Mouse (Mus musculus): ENCODE results near the gene Olfr412.
A peak's percentile ranks its signal among the peaks of the same experiment; 100 is the strongest.

Olfr412 gene

DNA sequence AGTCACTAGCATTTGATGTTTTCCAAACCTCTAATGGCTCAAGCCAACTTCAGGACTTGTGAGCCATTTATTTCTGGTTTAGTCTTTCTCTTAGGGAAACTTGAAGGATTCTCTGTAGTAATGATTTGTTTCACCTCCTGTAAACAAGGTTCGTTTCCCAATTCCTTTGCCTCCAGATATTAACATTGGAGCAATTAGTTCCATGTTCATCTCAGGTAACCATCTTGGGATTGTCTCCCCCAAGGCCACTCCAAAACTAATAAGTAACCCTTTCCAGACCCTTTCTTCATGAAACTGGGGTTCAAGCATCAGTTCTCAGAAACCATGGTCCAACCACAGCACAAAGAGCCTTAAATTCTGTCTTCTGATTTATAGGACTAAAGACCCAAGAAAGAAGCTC lies at the start of gene Olfr412:
Gene Olfr412 (plus strand): TSS at position 301 of the 400 bp plus-strand sequence.
- DNase-seq, result no peak

DNA sequence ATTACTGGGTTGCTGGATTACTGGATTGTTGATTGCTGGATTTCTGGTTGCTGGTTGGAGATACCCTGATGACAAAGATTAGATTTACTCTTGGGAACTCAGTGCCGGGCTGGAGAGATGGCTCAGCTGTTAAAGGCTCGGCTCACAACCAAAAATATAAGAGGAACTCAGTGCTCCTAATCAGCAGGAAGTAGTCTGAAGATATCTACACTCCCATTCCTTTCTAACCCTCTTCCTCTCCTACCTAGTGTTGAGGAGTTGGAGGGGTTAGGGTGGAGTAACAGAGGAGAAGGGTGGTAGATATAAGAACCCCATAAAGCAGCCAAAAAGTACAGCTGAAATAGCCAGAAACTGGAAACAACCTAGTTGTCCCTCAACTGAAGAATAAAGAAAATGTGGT lies 35.8 kb upstream of the Olfr412 start:
- DNase-seq, result no peak

- no peak for DNase-seq
Observed at GRCm38 (mm10) chr11:74328781-74329180, 33.1 kb upstream of the Olfr412 start.

DNA sequence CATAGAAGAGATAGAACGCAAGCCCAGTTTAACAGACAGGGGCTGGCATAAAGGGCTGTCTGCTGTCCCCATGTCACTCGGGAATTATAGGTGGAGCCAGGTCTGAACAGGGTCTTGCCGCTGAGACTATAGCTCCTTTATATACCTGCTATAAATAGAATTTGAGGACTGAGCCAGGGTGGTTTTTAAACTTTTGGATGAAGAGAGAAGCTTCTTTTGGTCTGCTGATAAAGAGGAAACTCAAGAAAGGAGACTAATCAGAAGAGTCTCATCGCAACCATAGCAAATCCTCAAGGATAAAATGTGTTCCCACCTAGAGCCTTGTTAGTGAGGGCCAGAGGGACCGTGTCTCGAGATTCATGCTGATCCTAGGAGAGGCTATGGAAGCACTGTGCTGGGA lies 23.9 kb upstream of the Olfr412 start, which contains the start of gene Olfr410:
Gene Olfr410 (minus strand): TSS at position 101 of the 400 bp plus-strand sequence.
- DNase-seq, result no peak

GRCm38 (mm10) chr11:74352550-74352949 lies 9.3 kb upstream of the Olfr412 start, which contains the start of gene Olfr411:
TSS of gene Olfr411 (minus strand) at chr11:74352650.
- DNase-seq, result no peak

GRCm38 (mm10) chr11:74371393-74372100 lies 9.7 kb downstream of the Olfr412 start:
- DNase-seq, result peak; percentile 78

DNA sequence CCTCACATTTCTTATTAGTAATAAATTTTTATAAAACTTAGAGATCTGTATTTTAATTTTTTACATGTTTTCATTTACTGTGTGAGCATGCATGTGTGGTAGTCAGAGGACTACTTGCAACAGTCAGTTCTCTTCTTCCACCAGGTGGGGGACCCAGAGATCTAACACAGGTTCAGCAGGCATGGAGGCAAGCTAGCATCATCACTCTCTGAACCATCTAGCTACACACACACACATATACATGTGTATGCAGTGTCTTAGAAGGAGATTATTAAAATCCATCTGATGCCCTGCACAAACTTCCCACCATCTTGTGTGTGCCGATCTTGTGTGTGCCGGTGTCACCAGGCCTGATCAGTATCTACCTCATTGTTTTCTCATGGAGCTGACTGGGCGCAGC lies 15.0 kb downstream of the Olfr412 start:
- DNase-seq, result peak; percentile 26

- no peak for DNase-seq
Observed at GRCm38 (mm10) chr11:74379166-74379873, 17.5 kb downstream of the Olfr412 start.

DNA sequence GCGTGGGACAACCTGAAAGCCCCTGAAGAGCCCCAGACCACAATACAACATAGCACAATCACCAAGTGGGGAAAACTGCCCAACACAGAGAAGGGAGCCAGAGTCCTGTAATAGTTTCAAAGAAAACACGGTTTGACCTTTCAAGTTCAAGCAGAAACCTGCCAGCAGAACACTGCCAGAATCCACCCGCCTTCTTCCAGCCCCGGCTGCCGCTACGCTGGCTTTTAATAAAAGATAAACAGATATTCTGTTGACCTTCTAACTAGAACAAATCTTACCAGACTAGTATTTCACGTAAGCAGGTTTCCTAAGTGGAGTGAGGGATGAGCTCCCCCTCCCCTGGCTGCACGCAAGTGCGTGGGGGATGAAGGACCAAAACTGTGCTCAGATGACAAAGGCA lies 23.8 kb downstream of the Olfr412 start:
- peak; percentile 4 for DNase-seq

GRCm38 (mm10) chr11:74387203-74387602 lies 25.3 kb downstream of the Olfr412 start:
- no peak for DNase-seq

DNA sequence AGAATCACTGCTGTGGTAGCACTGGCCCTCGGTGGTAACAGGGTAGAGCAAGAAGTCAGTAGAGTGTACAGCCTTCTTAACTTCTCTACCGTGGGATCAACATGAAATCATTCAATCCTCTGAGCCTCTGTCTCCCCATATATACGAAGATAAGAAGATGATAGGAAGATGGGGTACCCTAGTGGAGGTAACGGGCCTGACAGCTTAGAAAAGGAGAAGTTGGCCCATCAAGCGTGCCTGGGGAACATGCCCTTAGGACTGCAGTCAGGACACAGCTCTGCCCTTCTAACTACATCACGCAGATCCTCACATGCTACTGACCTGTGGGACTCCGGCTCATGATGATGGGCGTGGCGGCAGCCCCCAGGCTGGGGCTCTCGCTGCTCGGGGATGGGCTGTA lies 30.0 kb downstream of the Olfr412 start:
- no peak for DNase-seq

DNA sequence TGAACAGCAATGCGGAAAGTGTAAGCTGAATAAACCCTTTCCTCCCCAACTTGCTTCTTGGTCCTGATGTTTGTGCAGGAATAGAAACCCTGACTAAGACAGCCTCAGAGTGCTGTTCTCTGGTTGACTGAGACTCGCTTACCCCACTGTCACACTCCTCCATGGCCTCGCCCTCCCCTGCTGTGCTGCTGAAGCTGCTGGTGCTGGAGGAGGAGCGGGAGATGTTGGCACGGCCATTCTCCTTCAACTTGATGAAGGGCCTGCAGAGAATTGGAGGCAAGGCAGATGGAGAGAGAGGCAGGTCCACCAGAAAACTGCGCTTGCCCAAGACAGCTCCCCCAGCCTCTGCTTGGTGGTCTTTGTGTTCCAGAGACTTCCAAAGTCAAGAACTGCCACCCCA lies 31.0 kb downstream of the Olfr412 start:
- no peak for DNase-seq

GRCm38 (mm10) chr11:74393489-74393888 lies 31.6 kb downstream of the Olfr412 start:
- DNase-seq, result no peak

DNA sequence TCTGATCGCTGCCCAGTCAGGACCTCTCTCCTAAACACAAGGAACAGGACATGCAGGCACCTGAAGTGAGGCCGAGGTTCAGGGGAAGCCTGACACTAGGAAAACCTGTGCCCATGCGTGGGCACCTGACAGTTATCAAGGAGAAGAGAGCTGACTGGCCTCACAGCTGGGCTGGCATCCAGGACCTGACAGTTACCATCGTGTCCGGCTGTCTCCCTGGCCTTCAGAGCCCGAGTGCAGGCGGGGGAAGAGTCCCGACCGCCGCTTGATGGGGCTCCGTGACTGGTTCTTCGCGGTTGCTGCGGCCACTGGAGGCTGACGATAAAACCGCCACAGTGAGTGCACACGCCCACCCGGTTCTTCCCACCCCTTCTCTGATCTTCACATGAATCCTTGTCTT lies 33.7 kb downstream of the Olfr412 start:
- DNase-seq, result no peak

- DNase-seq, result peak; percentile 14
Observed at GRCm38 (mm10) chr11:74402126-74402525, 40.3 kb downstream of the Olfr412 start.

- DNase-seq, result peak; percentile 7
Observed at GRCm38 (mm10) chr11:74404216-74404615, 42.3 kb downstream of the Olfr412 start.

GRCm38 (mm10) chr11:74405201-74405600 lies 43.3 kb downstream of the Olfr412 start:
- no peak for DNase-seq

DNA sequence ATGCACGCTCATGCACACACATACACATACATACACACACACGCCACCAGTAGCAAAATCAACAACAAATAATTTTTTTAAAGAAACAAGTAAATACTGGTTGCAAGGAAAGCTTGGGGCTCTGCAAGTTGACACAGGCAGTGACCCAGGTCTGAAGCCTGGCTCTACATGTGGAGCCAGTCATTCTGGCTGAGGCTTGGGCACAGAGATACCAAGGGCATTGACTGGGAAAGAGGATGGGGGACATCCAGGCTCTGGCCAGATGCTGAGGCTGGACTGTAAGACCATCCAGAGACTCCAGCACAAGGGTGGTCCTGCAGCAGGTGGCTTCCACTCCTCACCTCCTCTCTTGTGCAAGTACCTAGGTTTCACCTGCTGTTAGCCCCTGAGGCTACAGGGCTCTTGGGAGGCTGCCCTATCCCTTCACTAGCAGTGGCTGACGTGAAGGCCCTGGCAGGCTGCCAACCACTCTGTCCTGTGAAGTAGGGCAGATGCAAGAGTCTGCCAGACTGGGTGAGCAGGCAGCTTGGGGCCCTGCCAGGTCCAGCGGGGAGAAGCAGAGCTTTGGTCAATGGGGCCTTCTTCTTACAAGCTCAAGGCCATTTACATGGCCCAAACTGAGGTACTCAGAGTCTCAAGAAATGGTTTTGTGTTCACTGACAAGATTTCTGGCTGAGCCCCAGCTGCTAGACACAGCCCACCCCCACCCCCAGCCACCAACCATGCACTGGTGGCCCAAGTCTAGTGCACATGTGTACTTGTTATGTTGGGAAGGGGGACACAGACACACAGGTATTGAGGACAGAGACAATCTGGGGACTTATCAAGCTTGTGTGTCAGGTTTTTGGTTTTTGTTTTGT lies 46.9 kb downstream of the Olfr412 start:
- DNase-seq, result peak; percentile 91

DNA sequence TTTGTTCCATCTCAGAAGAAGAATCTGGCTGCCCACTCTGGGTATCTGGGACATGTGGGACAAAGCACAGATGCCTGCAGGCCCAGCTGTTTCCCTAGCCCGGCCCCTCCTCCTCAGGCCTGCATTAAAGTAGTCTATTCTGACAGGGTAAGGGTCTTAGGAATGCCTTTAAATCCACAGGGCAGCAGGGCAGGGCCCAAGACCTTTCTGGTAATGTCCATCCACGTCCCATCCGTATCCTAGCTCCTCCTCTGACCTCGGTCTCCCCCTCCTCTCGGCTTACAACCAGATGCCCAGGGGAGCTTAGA lies 47.5 kb downstream of the Olfr412 start:
- DNase-seq, result no peak

DNA sequence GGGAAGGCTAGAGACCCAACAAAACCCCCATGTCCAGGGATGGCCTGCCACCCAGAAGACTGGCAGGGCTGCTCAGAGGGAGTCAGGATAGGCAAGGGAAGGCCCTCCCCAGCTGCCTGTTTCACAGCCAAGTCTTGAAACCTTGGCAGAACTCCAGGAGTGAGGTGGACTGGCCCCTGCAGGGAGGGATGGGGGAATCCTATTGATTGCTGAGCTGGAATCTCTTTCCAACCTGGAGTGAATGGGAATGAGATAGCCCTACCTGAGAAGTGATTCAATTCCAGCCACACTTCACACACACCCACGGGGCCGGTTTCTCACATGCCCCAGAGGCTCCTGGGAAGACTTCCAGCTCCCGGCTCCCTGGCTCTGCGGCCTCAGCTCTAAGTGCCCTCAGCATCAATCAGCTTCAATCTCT lies 47.9 kb downstream of the Olfr412 start:
- DNase-seq, result peak; percentile 35

- DNase-seq, result no peak
Observed at GRCm38 (mm10) chr11:74411943-74412342, 50.1 kb downstream of the Olfr412 start.

DNA sequence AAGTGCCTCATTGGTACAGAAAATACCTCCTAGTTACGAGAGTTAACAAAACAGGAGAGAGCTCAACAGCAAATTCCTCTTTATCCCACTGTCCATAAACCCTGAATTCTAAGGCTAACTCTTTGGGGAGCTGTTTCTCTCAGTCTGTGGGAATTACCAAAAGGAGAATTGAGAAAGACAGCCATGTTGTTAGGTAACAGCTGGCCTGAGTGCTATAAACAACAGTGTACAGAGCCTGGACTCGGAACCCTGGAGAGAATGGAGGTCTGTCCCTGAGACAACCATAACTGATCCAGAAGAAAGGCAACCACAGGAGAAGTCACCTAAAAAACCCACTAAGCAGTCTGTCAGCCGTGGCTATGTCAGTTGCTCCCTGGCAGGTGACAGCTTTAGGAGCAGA lies 50.6 kb downstream of the Olfr412 start:
- peak; percentile 7 for DNase-seq

- peak; percentile 15 for DNase-seq
Observed at GRCm38 (mm10) chr11:74413449-74413972, 51.6 kb downstream of the Olfr412 start.
